Mouse (Mus musculus) adrenal gland, adult 2 months (tissue): ENCODE data around the gene Ugt2a1. TPM values are rescaled to one million over a fixed set of nuclear protein-coding genes. Genes with fewer than 3 reads are reported as not detected.

ENCODE experiments used
- polyA plus RNA-seq: library from polyadenylated mRNA; depleted of rRNA; stranded (reverse); fragments of >200 nt; gene quantifications from 2 replicates; pipeline ENCODE4 v1.2.3, GENCODE M21; 2012; rRNA removed
- total RNA-seq, 2 experiments: library from RNA; stranded (reverse); gene quantifications; 2 replicates each; pipeline ENCODE4 v1.2.3; 2021

The Ugt2a1 gene
- total and polyA plus RNA-seq, 3 experiments: not detected

Other genes starting within 250 kb of the Ugt2a1 start
- gene Ugt2b37, start 236.1 kb downstream of the Ugt2a1 start, total RNA-seq: under 1 TPM in 1 of 2 experiments, not detected in 1; 0.20 TPM
- not detected in 2 replicates for gene Ugt2b37, start 236.1 kb downstream of the Ugt2a1 start, polyA plus RNA-seq
- gene Ugt2a3, start 153.7 kb downstream of the Ugt2a1 start, total RNA-seq: under 1 TPM in 1 of 2 experiments, not detected in 1; 0.26 TPM
- not detected in 2 replicates for gene Ugt2a3, start 153.7 kb downstream of the Ugt2a1 start, polyA plus RNA-seq
- gene Ugt2b38, start 66.7 kb downstream of the Ugt2a1 start, total RNA-seq: not detected
- not detected in 2 replicates for gene Ugt2b38, start 66.7 kb downstream of the Ugt2a1 start, polyA plus RNA-seq
- gene Ugt2a2, start 8.6 kb downstream of the Ugt2a1 start, total RNA-seq: not detected
- not detected in 2 replicates for gene Ugt2a2, start 8.6 kb downstream of the Ugt2a1 start, polyA plus RNA-seq
- not detected for gene Gm43638, start 4.1 kb downstream of the Ugt2a1 start, total RNA-seq
- gene Gm43638, start 4.1 kb downstream of the Ugt2a1 start, polyA plus RNA-seq: not detected in 2 replicates
- gene Sult1b1, start 47.3 kb upstream of the Ugt2a1 start, total RNA-seq: not detected
- gene Sult1b1, start 47.3 kb upstream of the Ugt2a1 start, polyA plus RNA-seq: not detected in 2 replicates
- under 1 TPM in 1 of 2 experiments, not detected in 1; 0.40 TPM for gene Sult1d1, start 78.2 kb upstream of the Ugt2a1 start, total RNA-seq
- gene Sult1d1, start 78.2 kb upstream of the Ugt2a1 start, polyA plus RNA-seq: not detected in 2 replicates
- 1 to 10 TPM in 1 of 2 experiments, under 1 TPM in 1; 0.84 to 3.9 TPM for gene Sult1e1, start 100.7 kb upstream of the Ugt2a1 start, total RNA-seq
- not detected in 2 replicates for gene Sult1e1, start 100.7 kb upstream of the Ugt2a1 start, polyA plus RNA-seq
- gene Csn1s1, start 175.3 kb upstream of the Ugt2a1 start, total RNA-seq: not detected
- not detected in 2 replicates for gene Csn1s1, start 175.3 kb upstream of the Ugt2a1 start, polyA plus RNA-seq
- not detected for gene Csn2, start 208.8 kb upstream of the Ugt2a1 start, total RNA-seq
- gene Csn2, start 208.8 kb upstream of the Ugt2a1 start, polyA plus RNA-seq: not detected in 2 replicates